In the genomic region with DNA sequence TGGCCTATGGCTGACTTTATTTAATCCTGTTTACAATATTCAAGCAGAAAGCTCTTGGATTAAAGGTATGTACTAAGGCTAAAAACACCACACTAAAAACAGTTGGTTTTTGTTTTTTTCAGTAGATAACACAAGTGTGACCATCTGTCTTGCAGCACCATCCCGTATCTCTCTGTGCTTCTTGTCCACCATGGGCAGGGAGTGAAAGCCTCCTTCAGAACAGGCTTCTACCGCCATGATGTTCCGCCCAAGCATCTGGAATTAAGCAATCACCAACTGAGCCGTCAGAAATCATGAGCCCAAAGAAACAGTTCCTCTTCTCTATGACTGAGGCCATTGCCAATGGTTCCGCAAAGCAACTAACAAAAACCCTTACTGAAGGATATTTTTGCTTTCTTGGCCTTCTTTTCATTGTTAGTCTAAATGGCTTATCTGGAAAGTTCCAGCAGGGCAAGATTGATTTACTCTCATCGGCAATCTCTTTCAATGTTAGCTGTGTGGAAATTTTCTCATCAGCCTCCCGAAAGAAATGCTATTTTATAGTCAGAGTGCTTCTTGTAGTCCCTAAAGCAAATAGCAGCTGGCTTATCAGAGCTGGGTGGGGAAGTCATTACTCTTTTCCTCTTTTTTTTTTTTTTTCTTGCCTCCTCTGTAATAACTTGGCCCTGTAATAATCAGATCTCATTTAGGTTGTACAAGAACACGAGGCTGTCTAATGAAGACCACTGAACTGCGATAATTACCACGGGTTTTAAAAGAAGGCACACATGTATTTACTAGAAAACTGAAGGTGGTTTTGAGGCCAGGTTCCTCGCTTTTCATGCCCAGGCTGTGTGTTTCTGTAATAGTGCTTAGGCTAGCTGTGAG, we compare ENCODE assay signal across 18 mouse cellular contexts. TPM values are rescaled to one million over a fixed set of nuclear protein-coding genes. Genes with fewer than 3 reads are reported as not detected.
A peak's percentile ranks its signal among the peaks of the same experiment; 100 is the strongest.
DNase-seq lines count a peak whose midpoint lies in the region; ATAC-seq lines count a peak whose summit lies in the region.
"Had no signal": no experiment of that assay in that cellular context is flagged by ENCODE, and none has a peak within 500 bp of the region (broad histone marks: within the 10 kb centered on the region; RNA-seq: fewer than 3 reads in every experiment).

No protein-coding gene starts in this region.

- peak; percentile 73 for DNase-seq in heart, adult 11 months
- no peak for DNase-seq in heart, embryonic 10.5 days (ENCODE audit: low spot score)
- DNase-seq in lung, postnatal 36 days, result peak; percentile 12
- no peak for DNase-seq in lung, adult 18-20 months
- peak; percentile 84 for DNase-seq in MEL-GATA-1-ER (ENCODE audit: extremely low read depth, low read depth)
- no peak for DNase-seq in ovary, postnatal 14 days (ENCODE audit: low spot score)
- DNase-seq: adrenal gland, postnatal 10 days; cerebellum, adult 18-20 months; forebrain, postnatal 0 days; heart, adult 18-20 months; liver, embryonic 13.5 days; thymus, postnatal 36 days had no signal

- no peak overlapping the region for H3K4me3 ChIP-seq in heart, embryonic 10.5 days
- H3K4me3 ChIP-seq: embryonic facial prominence, embryonic 12.5 days; heart, embryonic 15.5 days; limb, embryonic 10.5 days; liver, embryonic 13.5 days had no signal

- ATAC-seq in megakaryocyte-erythroid progenitor cell, adult 5-6 weeks (replicated peaks; ENCODE audit: low FRiP score, low TSS enrichment, poor library complexity, severe bottlenecking), result peak; percentile 60
- ATAC-seq: forebrain, postnatal 0 days; lung, postnatal 0 days had no signal

- no peak overlapping the region for H3K27ac ChIP-seq in heart, embryonic 10.5 days
- H3K27ac ChIP-seq: embryonic facial prominence, embryonic 12.5 days; heart, embryonic 15.5 days; limb, embryonic 10.5 days; liver, embryonic 13.5 days had no signal

- H3K36me3 ChIP-seq in heart, embryonic 10.5 days, result no peaks in the 10 kb centered on the region
- H3K36me3 ChIP-seq: embryonic facial prominence, embryonic 12.5 days; heart, embryonic 15.5 days; liver, embryonic 13.5 days had no signal

- H3K9me3 ChIP-seq in heart, embryonic 10.5 days, result no peaks in the 10 kb centered on the region
- H3K9me3 ChIP-seq: embryonic facial prominence, embryonic 12.5 days; heart, embryonic 15.5 days; limb, embryonic 10.5 days; liver, embryonic 13.5 days had no signal

- 76% methylated on average over 11 of the region's 11 CpGs for WGBS in heart, embryonic 10.5 days

- H3K4me1 ChIP-seq in heart, embryonic 10.5 days, result peaks cover 14% of the 10 kb centered on the region

- H3K27me3 ChIP-seq in heart, embryonic 10.5 days (ENCODE audit: insufficient read depth, poor library complexity, severe bottlenecking), result no peaks in the 10 kb centered on the region
- H3K27me3 ChIP-seq: embryonic facial prominence, embryonic 12.5 days; heart, embryonic 15.5 days; liver, embryonic 13.5 days had no signal

RNA-seq across cellular contexts. Expression of a gene that starts 49.2 kb away (rescaled TPM):
- 29.9 and 32.3 TPM in 2 replicates for polyA plus RNA-seq in heart, embryonic 10.5 days (2016; fragmentation: Nextera tagmentation; extraction: Ambion mirVana)
- total RNA-seq in megakaryocyte-erythroid progenitor cell, adult 5-6 weeks (2014; fragmentation: Nextera tagmentation), result 32.4 and 38.6 TPM in 2 replicates
- total RNA-seq in megakaryocyte-erythroid progenitor cell, adult 5-6 weeks (2017), result 11.9 and 19.5 TPM in 2 replicates
- total RNA-seq: monocyte, adult 5-6 weeks had no signal

Comparison
In these comparisons a context has a peak if more than half of its experiments do, and no peak if none do; other contexts are left out.
1. DNase-seq: peak in heart, adult 11 months (single experiment), lung, postnatal 36 days (single experiment) and MEL-GATA-1-ER (single experiment); none in heart, embryonic 10.5 days (single experiment), lung, adult 18-20 months (0 of 2) and ovary, postnatal 14 days (single experiment).